Mouse (Mus musculus) spleen, adult 10 weeks (tissue): Measurements from ENCODE around the gene Esp1. TPM values are rescaled to one million over a fixed set of nuclear protein-coding genes. Genes with fewer than 3 reads are reported as not detected.

Experiments
- polyA plus RNA-seq: library from polyadenylated mRNA; stranded (reverse); fragments of 350-450 nt; fragmentation: Illumina TruSeq; extraction: RNeasy Lipid Tissue Mini Kit (QIAGEN cat#74804); gene quantifications from one replicate; pipeline ENCODE4 v1.2.3, GENCODE M21; 2015; ENCODE audit warnings: low replicate concordance; ENCODE audit not compliant: insufficient read depth

Gene Esp1
- polyA plus RNA-seq: not detected

GRCm38 (mm10) chr17:40726820-40727219 is at the start of gene Esp1:
TSS of gene Esp1 (plus strand) at chr17:40727120.

Other genes with a start within 250 kb of the Esp1 start
- not detected for gene Esp8, start 207.1 kb upstream of the Esp1 start, polyA plus RNA-seq
- not detected for gene Esp6, start 165.6 kb upstream of the Esp1 start, polyA plus RNA-seq
- not detected for gene Esp4, start 128.5 kb upstream of the Esp1 start, polyA plus RNA-seq
- gene Esp3, start 95.0 kb upstream of the Esp1 start, polyA plus RNA-seq: not detected
- 0.18 TPM for gene Crisp2, start 79.9 kb downstream of the Esp1 start, polyA plus RNA-seq
- gene Rhag, start 84.0 kb downstream of the Esp1 start, polyA plus RNA-seq: 22.1 TPM
- gene 9130008F23Rik, start 153.4 kb downstream of the Esp1 start, polyA plus RNA-seq: 2.4 TPM
- gene Glyatl3, start 187.2 kb downstream of the Esp1 start, polyA plus RNA-seq: not detected
- gene Mut, start 207.6 kb downstream of the Esp1 start, polyA plus RNA-seq: 21.7 TPM
- gene Cenpq, start 207.9 kb downstream of the Esp1 start, polyA plus RNA-seq: 33.6 TPM